Mouse (Mus musculus) urinary bladder, postnatal 25 days (tissue): ENCODE data around the gene Nr0b2.
A peak's percentile ranks its signal among the peaks of the same experiment; 100 is the strongest.

ENCODE experiments used
- DNase-seq: peaks from one replicate; pipeline ENCODE4 v3.0.0; 2022; ENCODE audit warnings: low spot score

The Nr0b2 gene

GRCm38 (mm10) chr4:133605330-133605729 lies 52.2 kb downstream of the Nr0b2 start:
- DNase-seq = peak; percentile 64
